Mouse (Mus musculus): ENCODE measurements around the gene Gm20388. TPM values are rescaled to one million over a fixed set of nuclear protein-coding genes. Genes with fewer than 3 reads are reported as not detected.
A peak's percentile ranks its signal among the peaks of the same experiment; 100 is the strongest.

The Gm20388 gene
- polyA plus RNA-seq, 1 experiment from 2014 or later, result not detected

DNA sequence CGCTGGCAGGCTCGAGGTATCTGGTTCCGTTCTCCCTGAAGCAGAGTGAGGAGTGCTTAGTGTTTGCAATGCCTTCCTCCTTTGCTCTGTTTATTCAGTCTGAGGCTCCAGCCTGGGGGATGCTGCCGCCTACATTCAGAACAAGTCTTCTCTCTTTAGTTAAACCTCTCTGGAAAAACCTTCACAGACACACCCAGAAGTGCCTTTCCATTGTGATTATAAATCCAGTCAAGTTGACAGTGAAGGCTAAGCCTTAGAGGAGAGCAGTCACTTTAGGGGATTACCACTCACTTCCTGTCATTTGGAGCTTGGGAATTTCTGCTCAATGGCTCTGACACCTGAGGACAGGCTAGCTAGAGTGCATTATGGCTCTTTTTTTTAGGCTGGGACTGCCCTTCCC is 3777.2 kb downstream of the Gm20388 start:
- no peak overlapping the region for H3K4me2 ChIP-seq
- H3K36me3 ChIP-seq, result no peaks in the 10 kb centered on the region
- H3K9ac ChIP-seq, result no peak overlapping the region
- H3K4me3 ChIP-seq (replicated peaks), result no peak overlapping the region
- 41% methylated on average over 4 of the region's 4 CpGs for WGBS (ENCODE audit: insufficient replicate concordance)
- no peak overlapping the region for H3K27ac ChIP-seq
- DNase-seq (no peak), ATAC-seq (ENCODE audit: low read depth) (no peak)
- H3K27me3 ChIP-seq, result peaks cover 7% of the 10 kb centered on the region; the same call in 1 of the 2 replicates
- no peaks in the 10 kb centered on the region for H3K9me3 ChIP-seq (replicated peaks)
- no peaks in the 10 kb centered on the region; the same call in 1 of the 2 replicates for H3K4me1 ChIP-seq (replicated peaks)

- H3K9ac ChIP-seq, result no peak overlapping the region
- peaks cover 19% of the 10 kb centered on the region; the same call in 1 of the 2 replicates for H3K27me3 ChIP-seq
- no peaks in the 10 kb centered on the region for H3K36me3 ChIP-seq
- H3K4me2 ChIP-seq, result no peak overlapping the region
- DNase-seq (no peak), ATAC-seq (ENCODE audit: low read depth) (no peak)
- no peaks in the 10 kb centered on the region for H3K4me1 ChIP-seq (replicated peaks)
- WGBS (ENCODE audit: insufficient replicate concordance), result 67% methylated on average over 10 of the region's 10 CpGs
- H3K4me3 ChIP-seq (replicated peaks), result no peak overlapping the region
- no peaks in the 10 kb centered on the region for H3K9me3 ChIP-seq (replicated peaks)
- H3K27ac ChIP-seq, result no peak overlapping the region
These were observed 3781.7 kb downstream of the Gm20388 start for GRCm38 (mm10) chr8:123692165-123692962.

- ATAC-seq (ENCODE audit: low read depth), result no peak
- 51% methylated on average over 9 of the region's 9 CpGs for WGBS (ENCODE audit: insufficient replicate concordance)
- H3K27me3 ChIP-seq, result peaks cover 19% of the 10 kb centered on the region; the same call in 1 of the 2 replicates
- no peak overlapping the region for H3K4me3 ChIP-seq (replicated peaks)
- no peak overlapping the region for H3K4me2 ChIP-seq
- H3K36me3 ChIP-seq, result no peaks in the 10 kb centered on the region
- no peak for DNase-seq
- H3K9me3 ChIP-seq (replicated peaks), result no peaks in the 10 kb centered on the region
- no peak overlapping the region for H3K27ac ChIP-seq
- peaks cover 3% of the 10 kb centered on the region; the same call in 1 of the 2 replicates for H3K4me1 ChIP-seq (replicated peaks)
- H3K9ac ChIP-seq, result no peak overlapping the region
These were observed 3785.5 kb downstream of the Gm20388 start for GRCm38 (mm10) chr8:123696167-123696566.

DNA sequence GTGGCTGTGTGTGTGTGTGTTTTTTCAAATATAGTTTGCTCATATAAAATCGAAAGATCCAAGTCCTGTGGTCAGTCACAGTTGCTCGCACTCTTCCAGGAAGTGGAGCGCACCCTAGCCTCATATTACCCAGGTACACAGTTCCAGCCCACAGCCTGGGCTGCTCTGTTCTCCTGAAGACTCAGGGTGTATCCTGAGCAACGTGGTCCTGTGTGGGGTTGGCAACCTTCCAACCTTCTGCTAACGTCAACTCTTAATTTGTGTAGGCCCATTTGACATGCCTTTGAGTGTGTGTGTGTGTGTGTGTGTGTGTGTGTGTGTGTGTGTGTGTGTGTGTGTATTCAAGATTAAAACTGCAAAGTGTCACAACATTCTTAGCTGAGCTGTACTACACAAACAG is 3786.7 kb downstream of the Gm20388 start:
- ATAC-seq (ENCODE audit: low read depth), result no peak
- Histone ChIP-seq H3K27ac (no peak overlapping the region), H3K36me3 (no peaks in the 10 kb centered on the region), H3K9me3 (replicated peaks) (no peaks in the 10 kb centered on the region), H3K4me1 (replicated peaks) (peaks cover 8% of the 10 kb centered on the region), H3K27me3 (peaks cover 14% of the 10 kb centered on the region; the same call in 1 of the 2 replicates), H3K4me2 (no peak overlapping the region), H3K9ac (no peak overlapping the region), H3K4me3 (replicated peaks) (no peak overlapping the region)
- DNase-seq, result no peak
- WGBS (ENCODE audit: insufficient replicate concordance), result 61% methylated on average over 5 of the region's 5 CpGs

DNA sequence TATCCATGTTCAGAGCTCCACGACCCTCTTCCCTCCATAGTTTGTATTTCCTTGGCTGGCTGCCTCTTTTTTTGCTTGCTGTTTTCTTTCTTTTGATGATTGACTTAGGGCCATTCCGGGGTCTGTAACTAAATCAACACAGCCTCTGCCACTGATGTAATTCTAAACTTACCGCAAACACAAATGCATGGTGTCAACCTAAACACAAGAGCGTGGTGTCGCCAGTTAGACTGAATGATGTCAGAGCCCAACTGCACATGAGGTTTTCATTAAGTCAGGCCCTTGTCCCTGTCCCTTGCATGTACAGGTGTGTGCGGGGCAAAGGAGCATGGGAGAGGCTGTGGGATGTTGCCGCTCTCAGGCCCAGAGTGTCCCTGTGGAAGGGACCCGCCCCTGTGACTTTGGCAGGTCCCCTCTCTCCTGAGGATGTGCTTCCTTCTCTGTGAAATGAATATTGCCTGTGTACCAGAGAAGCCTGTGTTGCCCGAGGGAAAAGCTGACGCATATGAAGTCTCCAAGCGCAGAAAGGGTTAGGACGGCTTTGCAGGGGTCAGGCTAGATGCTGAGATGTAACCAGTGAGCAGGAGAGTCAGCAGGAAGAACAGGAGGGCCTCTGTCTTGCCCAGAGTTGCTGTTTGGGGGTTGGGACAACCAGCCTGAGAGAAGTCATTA is 3789.9 kb downstream of the Gm20388 start:
- no peak overlapping the region for H3K27ac ChIP-seq
- H3K9me3 ChIP-seq (replicated peaks), result no peaks in the 10 kb centered on the region
- no peaks in the 10 kb centered on the region for H3K27me3 ChIP-seq
- no peaks in the 10 kb centered on the region for H3K36me3 ChIP-seq
- ATAC-seq (ENCODE audit: low read depth) (no peak), DNase-seq (no peak)
- H3K4me3 ChIP-seq (replicated peaks), result no peak overlapping the region
- H3K9ac ChIP-seq, result no peak overlapping the region
- WGBS (ENCODE audit: insufficient replicate concordance), result 69% methylated on average over 12 of the region's 12 CpGs
- H3K4me2 ChIP-seq, result no peak overlapping the region
- peaks cover 14% of the 10 kb centered on the region for H3K4me1 ChIP-seq (replicated peaks)

GRCm38 (mm10) chr8:123701952-123702587 is 3791.4 kb downstream of the Gm20388 start:
- H3K4me1 ChIP-seq (replicated peaks), result peaks cover 14% of the 10 kb centered on the region
- ATAC-seq (ENCODE audit: low read depth) (no peak), DNase-seq (no peak)
- no peak overlapping the region for H3K4me3 ChIP-seq (replicated peaks)
- no peaks in the 10 kb centered on the region for H3K27me3 ChIP-seq
- H3K9me3 ChIP-seq (replicated peaks), result no peaks in the 10 kb centered on the region
- H3K4me2 ChIP-seq, result no peak overlapping the region
- H3K27ac ChIP-seq, result no peak overlapping the region; the same call in 1 of the 2 replicates
- H3K9ac ChIP-seq, result no peak overlapping the region
- WGBS (ENCODE audit: insufficient replicate concordance), result 50% methylated on average over 15 of the region's 15 CpGs
- no peaks in the 10 kb centered on the region for H3K36me3 ChIP-seq

- H3K9me3 ChIP-seq (replicated peaks), result no peaks in the 10 kb centered on the region
- H3K9ac ChIP-seq, result no peak overlapping the region
- H3K4me3 ChIP-seq (replicated peaks), result no peak overlapping the region
- WGBS (ENCODE audit: insufficient replicate concordance), result 49% methylated on average over 5 of the region's 5 CpGs
- 0 out of 2 replicates have a peak, but pooled peaks cover 3% of the 10 kb centered on the region for H3K27me3 ChIP-seq
- H3K4me1 ChIP-seq (replicated peaks), result peaks cover 25% of the 10 kb centered on the region
- no peak overlapping the region for H3K27ac ChIP-seq
- ATAC-seq (ENCODE audit: low read depth) (no peak), DNase-seq (no peak)
- no peak overlapping the region for H3K4me2 ChIP-seq
- no peaks in the 10 kb centered on the region for H3K36me3 ChIP-seq
These were observed 3794.7 kb downstream of the Gm20388 start for GRCm38 (mm10) chr8:123705376-123705775.

DNA sequence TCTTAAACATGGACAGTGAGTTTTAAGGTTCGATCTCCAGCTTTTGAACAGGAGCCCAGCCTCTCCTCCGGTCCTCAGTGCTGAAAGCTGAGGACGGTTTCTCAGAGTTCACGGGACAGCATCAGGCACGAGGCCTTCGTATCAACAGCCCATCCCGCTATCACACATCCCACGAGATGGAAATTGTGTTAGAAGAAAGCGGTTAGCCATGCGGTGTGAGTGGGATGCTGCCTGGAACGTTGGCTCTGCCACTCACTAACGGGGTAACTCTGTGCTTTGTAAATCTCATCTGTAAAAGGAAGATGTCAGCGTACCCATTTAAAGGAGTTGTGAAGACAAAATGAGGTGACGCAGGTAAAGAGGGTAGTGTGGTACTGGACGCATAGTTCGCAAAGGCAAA is 3796.5 kb downstream of the Gm20388 start:
- 74% methylated on average over 16 of the region's 16 CpGs for WGBS (ENCODE audit: insufficient replicate concordance)
- H3K27ac ChIP-seq, result no peak overlapping the region
- no peak for DNase-seq
- H3K9me3 ChIP-seq (replicated peaks), result no peaks in the 10 kb centered on the region
- no peaks in the 10 kb centered on the region for H3K36me3 ChIP-seq
- H3K4me3 ChIP-seq (replicated peaks), result no peak overlapping the region
- H3K4me1 ChIP-seq (replicated peaks), result peaks cover 19% of the 10 kb centered on the region
- 0 out of 2 replicates have a peak, but pooled peaks cover 3% of the 10 kb centered on the region for H3K27me3 ChIP-seq
- no peak overlapping the region for H3K4me2 ChIP-seq
- ATAC-seq (ENCODE audit: low read depth), result no peak
- no peak overlapping the region for H3K9ac ChIP-seq

DNA sequence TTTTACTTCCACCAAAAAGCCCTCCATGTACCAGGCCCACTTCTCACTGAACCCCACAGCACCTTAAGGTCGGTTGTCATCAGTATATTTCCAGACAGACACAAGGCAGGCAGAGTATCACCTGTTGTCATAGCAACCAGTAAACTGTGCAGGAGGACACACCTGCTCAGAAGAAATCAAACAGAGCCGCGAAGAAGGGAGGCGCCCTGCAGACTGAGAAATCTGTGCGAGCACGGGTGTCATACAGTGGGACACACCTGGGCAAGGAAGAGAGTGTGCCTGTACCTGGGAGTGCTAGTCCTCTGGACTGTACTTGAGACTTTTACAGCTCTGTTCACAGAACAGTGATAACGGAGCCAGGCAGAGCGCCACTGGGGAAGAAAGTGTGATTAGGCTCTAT is 3798.1 kb downstream of the Gm20388 start:
- ATAC-seq (ENCODE audit: low read depth) (no peak), DNase-seq (no peak)
- H3K36me3 ChIP-seq, result no peaks in the 10 kb centered on the region
- 60% methylated on average over 8 of the region's 8 CpGs for WGBS (ENCODE audit: insufficient replicate concordance)
- no peak overlapping the region for H3K9ac ChIP-seq
- H3K4me2 ChIP-seq, result no peak overlapping the region
- H3K4me1 ChIP-seq (replicated peaks), result peaks cover 15% of the 10 kb centered on the region
- no peak overlapping the region for H3K27ac ChIP-seq
- H3K4me3 ChIP-seq (replicated peaks), result no peak overlapping the region
- H3K9me3 ChIP-seq (replicated peaks), result no peaks in the 10 kb centered on the region
- H3K27me3 ChIP-seq, result 0 out of 2 replicates have a peak, but pooled peaks cover 7% of the 10 kb centered on the region

- DNase-seq (no peak), ATAC-seq (ENCODE audit: low read depth) (0 out of 2 replicates have a peak, but pooled peaks have one; percentile 20)
- H3K27ac ChIP-seq, result no peak overlapping the region
These were observed 3799.7 kb downstream of the Gm20388 start for GRCm38 (mm10) chr8:123710335-123710734.

DNA sequence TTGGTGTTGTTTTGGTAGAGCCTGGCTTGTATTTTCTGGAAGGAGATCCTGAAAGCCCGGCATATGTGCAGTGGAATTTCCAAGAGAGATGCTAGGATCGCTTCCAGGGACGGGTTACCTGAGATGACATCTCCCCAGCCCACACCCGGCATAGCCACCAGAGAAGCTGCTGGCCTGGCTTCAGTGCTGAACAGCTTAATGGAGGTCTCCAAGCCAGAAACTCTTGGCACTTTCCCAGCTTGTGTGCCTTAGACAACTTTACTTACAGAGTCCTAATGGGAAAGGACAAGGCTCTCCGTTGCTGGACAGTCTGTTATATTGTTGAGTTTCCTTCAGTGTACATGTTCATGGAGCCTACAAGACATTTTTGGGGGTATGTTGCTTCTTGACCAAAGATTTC is 3803.8 kb downstream of the Gm20388 start:
- DNase-seq, result no peak
- H3K27me3 ChIP-seq, result 0 out of 2 replicates have a peak, but pooled peaks cover 13% of the 10 kb centered on the region
- no peak for ATAC-seq (ENCODE audit: low read depth)
- H3K9ac ChIP-seq, result no peak overlapping the region
- H3K36me3 ChIP-seq, result no peaks in the 10 kb centered on the region
- no peaks in the 10 kb centered on the region for H3K9me3 ChIP-seq (replicated peaks)
- no peak overlapping the region for H3K4me2 ChIP-seq
- 77% methylated on average over 5 of the region's 5 CpGs for WGBS (ENCODE audit: insufficient replicate concordance)
- no peak overlapping the region for H3K27ac ChIP-seq
- H3K4me3 ChIP-seq (replicated peaks), result no peak overlapping the region
- peaks cover 35% of the 10 kb centered on the region for H3K4me1 ChIP-seq (replicated peaks)

More at GRCm38 (mm10) chr8:123710335-123710734, 3799.7 kb downstream of the Gm20388 start:
- H3K27me3 ChIP-seq, result 0 out of 2 replicates have a peak, but pooled peaks cover 13% of the 10 kb centered on the region
- H3K4me3 ChIP-seq (replicated peaks), result no peak overlapping the region
- no peaks in the 10 kb centered on the region for H3K36me3 ChIP-seq
- H3K4me2 ChIP-seq, result no peak overlapping the region
- H3K9ac ChIP-seq, result no peak overlapping the region
- WGBS (ENCODE audit: insufficient replicate concordance), result 65% methylated on average over 5 of the region's 5 CpGs
- no peaks in the 10 kb centered on the region for H3K9me3 ChIP-seq (replicated peaks)
- H3K4me1 ChIP-seq (replicated peaks), result peaks cover 11% of the 10 kb centered on the region

All from liver, embryonic 13.5 days (tissue).